Mouse (Mus musculus) stomach, embryonic 15.5 days (tissue): ENCODE results near the gene Lpxn. TPM values are rescaled to one million over a fixed set of nuclear protein-coding genes. Genes with fewer than 3 reads are reported as not detected.

ENCODE experiments used
- ATAC-seq: fragments of 200-750 bp; cut with Nextera tagmentation; 2 replicates; pipeline ENCODE4 v1.8.0; 2017; ENCODE audit warnings: low read depth, moderate number of reproducible peaks, moderate TSS enrichment; ENCODE audit not compliant: insufficient read depth, low FRiP score
- H3K27ac ChIP-seq: fragments of 300-500 bp; sonication (generic); 2 replicates; pipeline ENCODE4 v1.5.1; 2015; ENCODE audit warnings: mild to moderate bottlenecking, inconsistent platforms
- H3K27me3 ChIP-seq: fragments of 300-500 bp; sonication (generic); replicated peaks from 2 replicates; pipeline ENCODE4 v1.6.1; 2015; ENCODE audit warnings: inconsistent platforms
- H3K36me3 ChIP-seq: fragments of 300-500 bp; sonication (generic); 2 replicates; pipeline ENCODE4 v1.6.1; 2015; ENCODE audit warnings: inconsistent platforms
- H3K4me1 ChIP-seq: fragments of 300-500 bp; sonication (generic); 2 replicates; pipeline ENCODE4 v1.6.1; 2015; ENCODE audit warnings: inconsistent platforms
- H3K4me2 ChIP-seq: fragments of 300-500 bp; sonication (generic); 2 replicates; pipeline ENCODE4 v1.6.1; 2015; ENCODE audit warnings: mild to moderate bottlenecking, inconsistent platforms
- H3K4me3 ChIP-seq: fragments of 300-500 bp; sonication (generic); replicated peaks from 2 replicates; pipeline ENCODE4 v1.5.1; 2015; ENCODE audit warnings: inconsistent platforms
- H3K9ac ChIP-seq: fragments of 300-500 bp; sonication (generic); 2 replicates; pipeline ENCODE4 v1.6.1; 2015; ENCODE audit warnings: inconsistent platforms
- H3K9me3 ChIP-seq: fragments of 300-500 bp; sonication (generic); 2 replicates; pipeline ENCODE4 v1.6.1; 2016; ENCODE audit warnings: inconsistent platforms
- WGBS: fragments of 180-500 bp; shearing (Covaris S2); methylation state at CpG from one replicate; pipeline ENCODE4 v1.1.7; 2015; 5-methylcytosine and 5-hydroxymethylcytosine counted together
- polyA plus RNA-seq: library from polyadenylated mRNA; unstranded; fragments of >200 nt; fragmentation: Nextera tagmentation; extraction: Ambion mirVana; gene quantifications from 2 replicates; pipeline ENCODE4 v1.2.1, GENCODE M21; 2015

Gene Lpxn
- polyA plus RNA-seq, 1 experiment from 2014 or later, result 2.5 TPM

GRCm38 (mm10) chr19:12812644-12813364, 16.8 kb downstream of the Lpxn start:
- H3K9me3 ChIP-seq, result no peaks in the 10 kb centered on the region
- no peak overlapping the region for H3K4me2 ChIP-seq
- H3K4me1 ChIP-seq, result no peaks in the 10 kb centered on the region
- H3K36me3 ChIP-seq, result no peaks in the 10 kb centered on the region
- no peak for ATAC-seq
- no peak overlapping the region for H3K4me3 ChIP-seq
- H3K9ac ChIP-seq, result no peak overlapping the region
- H3K27ac ChIP-seq, result no peak overlapping the region
- WGBS, result 59% methylated on average over 1 of the region's 1 CpGs
- no peaks in the 10 kb centered on the region for H3K27me3 ChIP-seq

GRCm38 (mm10) chr19:12813883-12814282, 17.9 kb downstream of the Lpxn start:
- WGBS, result 85% methylated on average over 1 of the region's 1 CpGs
- ATAC-seq, result no peak
- H3K27me3 ChIP-seq, result no peaks in the 10 kb centered on the region

GRCm38 (mm10) chr19:12818507-12818906, 22.5 kb downstream of the Lpxn start:
- Histone ChIP-seq H3K9me3 (no peaks in the 10 kb centered on the region), H3K4me1 (no peaks in the 10 kb centered on the region), H3K4me3 (no peak overlapping the region), H3K27ac (no peak overlapping the region), H3K36me3 (no peaks in the 10 kb centered on the region), H3K27me3 (no peaks in the 10 kb centered on the region), H3K4me2 (no peak overlapping the region), H3K9ac (no peak overlapping the region)
- 71% methylated on average over 1 of the region's 1 CpGs for WGBS
- no peak for ATAC-seq

More at GRCm38 (mm10) chr19:12813883-12814282, 17.9 kb downstream of the Lpxn start:
- no peak overlapping the region for H3K9ac ChIP-seq
- H3K4me1 ChIP-seq, result no peaks in the 10 kb centered on the region
- no peaks in the 10 kb centered on the region for H3K9me3 ChIP-seq
- no peaks in the 10 kb centered on the region for H3K36me3 ChIP-seq
- no peak overlapping the region for H3K27ac ChIP-seq
- no peak overlapping the region for H3K4me3 ChIP-seq
- no peak overlapping the region for H3K4me2 ChIP-seq

GRCm38 (mm10) chr19:12820383-12820782, 24.4 kb downstream of the Lpxn start:
- no peaks in the 10 kb centered on the region for H3K4me1 ChIP-seq
- WGBS, result 33% methylated on average over 4 of the region's 4 CpGs

GRCm38 (mm10) chr19:12824549-12824948, 28.6 kb downstream of the Lpxn start:
- Histone ChIP-seq H3K9ac (no peak overlapping the region), H3K27ac (no peak overlapping the region), H3K36me3 (no peaks in the 10 kb centered on the region), H3K4me2 (no peak overlapping the region), H3K9me3 (no peaks in the 10 kb centered on the region), H3K4me1 (no peaks in the 10 kb centered on the region), H3K4me3 (no peak overlapping the region), H3K27me3 (no peaks in the 10 kb centered on the region)
- WGBS, result 77% methylated on average over 4 of the region's 4 CpGs
- no peak for ATAC-seq

More at GRCm38 (mm10) chr19:12820383-12820782, 24.4 kb downstream of the Lpxn start:
- no peak for ATAC-seq
- H3K9me3 ChIP-seq, result no peaks in the 10 kb centered on the region
- no peak overlapping the region for H3K4me3 ChIP-seq
- H3K27ac ChIP-seq, result no peak overlapping the region
- no peaks in the 10 kb centered on the region for H3K27me3 ChIP-seq
- H3K4me2 ChIP-seq, result no peak overlapping the region
- H3K36me3 ChIP-seq, result no peaks in the 10 kb centered on the region
- no peak overlapping the region for H3K9ac ChIP-seq

- no peaks in the 10 kb centered on the region for H3K27me3 ChIP-seq
- no peak overlapping the region for H3K9ac ChIP-seq
- ATAC-seq, result no peak
- 48% methylated on average over 2 of the region's 2 CpGs for WGBS
- H3K27ac ChIP-seq, result no peak overlapping the region
- H3K9me3 ChIP-seq, result no peaks in the 10 kb centered on the region
- H3K4me1 ChIP-seq, result no peaks in the 10 kb centered on the region
- no peaks in the 10 kb centered on the region for H3K36me3 ChIP-seq
- H3K4me3 ChIP-seq, result no peak overlapping the region
- no peak overlapping the region for H3K4me2 ChIP-seq
These were observed 34.9 kb downstream of the Lpxn start for GRCm38 (mm10) chr19:12830823-12831430.

- no peak for ATAC-seq
- Histone ChIP-seq H3K27ac (no peak overlapping the region), H3K9ac (no peak overlapping the region), H3K27me3 (no peaks in the 10 kb centered on the region), H3K9me3 (no peaks in the 10 kb centered on the region), H3K4me3 (no peak overlapping the region), H3K4me2 (no peak overlapping the region), H3K36me3 (no peaks in the 10 kb centered on the region), H3K4me1 (no peaks in the 10 kb centered on the region)
- 56% methylated on average over 1 of the region's 1 CpGs for WGBS
These were observed 35.6 kb downstream of the Lpxn start for GRCm38 (mm10) chr19:12831559-12831958.

- Histone ChIP-seq H3K4me2 (no peak overlapping the region), H3K4me3 (no peak overlapping the region), H3K4me1 (no peaks in the 10 kb centered on the region), H3K9me3 (no peaks in the 10 kb centered on the region), H3K36me3 (no peaks in the 10 kb centered on the region), H3K27me3 (no peaks in the 10 kb centered on the region), H3K9ac (no peak overlapping the region), H3K27ac (no peak overlapping the region)
- ATAC-seq, result no peak
- 64% methylated on average over 3 of the region's 3 CpGs for WGBS
These were observed 37.6 kb downstream of the Lpxn start for GRCm38 (mm10) chr19:12833625-12834024.

- Histone ChIP-seq H3K36me3 (no peaks in the 10 kb centered on the region), H3K4me1 (no peaks in the 10 kb centered on the region), H3K27ac (no peak overlapping the region), H3K4me2 (no peak overlapping the region), H3K9ac (no peak overlapping the region), H3K27me3 (no peaks in the 10 kb centered on the region), H3K4me3 (no peak overlapping the region), H3K9me3 (no peaks in the 10 kb centered on the region)
- 89% methylated on average over 1 of the region's 1 CpGs for WGBS
- ATAC-seq, result no peak
These were observed 42.5 kb downstream of the Lpxn start for GRCm38 (mm10) chr19:12838507-12838906.

- Histone ChIP-seq H3K27me3 (no peaks in the 10 kb centered on the region), H3K27ac (no peak within 1 kb of the TSS), H3K9ac (no peak within 1 kb of the TSS), H3K4me3 (no peak within 1 kb of the TSS), H3K9me3 (no peaks in the 10 kb centered on the region), H3K36me3 (no peaks in the 10 kb centered on the region), H3K4me2 (no peak within 1 kb of the TSS), H3K4me1 (no peaks in the 10 kb centered on the region)
- no peak for ATAC-seq
These were observed 50.4 kb downstream of the Lpxn start, which contains the start of gene Gm5244 for GRCm38 (mm10) chr19:12846382-12846781. Gene Gm5244, plus strand, starts transcription at chr19:12846682.

- H3K4me1 ChIP-seq, result no peaks in the 10 kb centered on the region
- no peak within 1 kb of the TSS for H3K27ac ChIP-seq
- no peaks in the 10 kb centered on the region for H3K9me3 ChIP-seq
- H3K4me3 ChIP-seq, result no peak within 1 kb of the TSS
- H3K27me3 ChIP-seq, result no peaks in the 10 kb centered on the region
- WGBS, result 53% methylated on average over 1 of the region's 1 CpGs
- H3K9ac ChIP-seq, result no peak within 1 kb of the TSS
- H3K4me2 ChIP-seq, result no peak within 1 kb of the TSS
- ATAC-seq, result no peak
- H3K36me3 ChIP-seq, result no peaks in the 10 kb centered on the region
These were observed 61.0 kb downstream of the Lpxn start, which contains the start of gene Olfr1444 for GRCm38 (mm10) chr19:12856983-12857382. Gene Olfr1444, plus strand, starts transcription at chr19:12857283.
